Mouse (Mus musculus): ENCODE results near the gene Smim7.

DNA sequence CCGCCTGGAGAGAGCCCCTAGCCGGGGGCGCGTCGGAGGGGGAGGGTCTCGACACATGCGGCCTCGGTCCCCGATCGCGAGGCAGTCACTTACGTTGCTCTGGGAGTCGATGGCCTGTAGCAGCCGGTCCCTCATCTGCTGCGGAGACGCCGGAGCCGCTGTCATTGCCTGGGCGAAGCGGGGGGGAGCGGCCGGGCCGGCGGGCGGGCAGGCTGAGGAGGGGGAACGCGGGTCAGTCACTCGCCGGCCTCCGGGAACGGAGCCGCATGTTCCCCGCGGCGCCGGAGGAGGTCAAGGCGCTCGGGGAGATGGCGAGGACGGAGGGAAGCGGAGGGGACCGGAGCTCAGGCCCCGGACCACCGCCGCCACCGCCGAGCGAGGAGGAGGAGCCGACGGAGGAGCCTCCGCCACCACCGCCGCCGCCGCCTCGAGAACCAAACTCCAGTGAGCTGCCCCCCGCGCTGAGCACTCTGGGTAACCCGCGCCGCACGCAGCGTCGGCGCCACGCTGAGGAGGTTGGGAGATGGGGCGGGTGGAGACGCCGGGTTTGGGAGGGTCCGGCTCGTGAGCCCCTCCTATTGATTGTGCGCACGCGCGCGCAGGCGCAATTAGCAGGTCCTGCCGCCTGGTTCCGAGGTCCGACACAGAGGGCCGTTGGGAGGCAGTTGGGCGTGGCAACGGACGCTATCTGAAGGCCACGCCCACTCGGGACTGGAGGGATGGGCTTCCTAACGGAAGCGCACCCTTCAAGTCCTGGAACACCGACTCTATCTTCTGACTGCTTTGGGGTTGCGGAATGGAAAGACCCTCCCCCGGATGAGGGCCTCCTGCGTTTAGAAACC is 22.9 kb downstream of the Smim7 start, which contains the start of gene Med26:
- TF ChIP-seq CTCF (conservative IDR thresholded peaks at IDR 0.05; ENCODE audit: insufficient read depth, insufficient read length, low read depth, low read length), result no peak
- no peak for TF ChIP-seq POLR2A (IDR thresholded peaks at IDR 0.05; ENCODE audit: low read depth, low read length)
